Mouse (Mus musculus) ES-E14 (cell line): Measurements from ENCODE around the gene Ptprm.

Source experiments
- CHD2 ChIP-seq: IDR thresholded peaks from 2 replicates; pipeline ENCODE4 v1.6.1; 2014; ENCODE audit warnings: mild to moderate bottlenecking, low read depth, low read length, inconsistent platforms
- HCFC1 ChIP-seq: IDR thresholded peaks from 2 replicates; pipeline ENCODE4 v1.6.1; 2012; ENCODE audit warnings: low read length, inconsistent platforms, borderline replicate concordance; ENCODE audit not compliant: insufficient read depth
- MAFK ChIP-seq: IDR thresholded peaks from 2 replicates; pipeline ENCODE4 v1.6.1; 2014; ENCODE audit warnings: mild to moderate bottlenecking, low read depth, low read length, inconsistent platforms; ENCODE audit not compliant: insufficient read depth
- ZC3H11A ChIP-seq: IDR thresholded peaks from 2 replicates; pipeline ENCODE4 v1.6.1; 2012; ENCODE audit warnings: low read depth, mild to moderate bottlenecking, inconsistent platforms, low read length, borderline replicate concordance

GRCm38 (mm10) chr17:67238866-67239265 is 115.4 kb downstream of the Ptprm start:
- TF ChIP-seq CHD2 (no peak), HCFC1 (no peak), MAFK (no peak), ZC3H11A (no peak)
